Mouse (Mus musculus): ENCODE results near the gene Cebpzos. TPM values are rescaled to one million over a fixed set of nuclear protein-coding genes. Genes with fewer than 3 reads are reported as not detected.

Gene Cebpzos
- polyA plus RNA-seq, 1 experiment from 2014 or later, result 98.7 TPM

DNA sequence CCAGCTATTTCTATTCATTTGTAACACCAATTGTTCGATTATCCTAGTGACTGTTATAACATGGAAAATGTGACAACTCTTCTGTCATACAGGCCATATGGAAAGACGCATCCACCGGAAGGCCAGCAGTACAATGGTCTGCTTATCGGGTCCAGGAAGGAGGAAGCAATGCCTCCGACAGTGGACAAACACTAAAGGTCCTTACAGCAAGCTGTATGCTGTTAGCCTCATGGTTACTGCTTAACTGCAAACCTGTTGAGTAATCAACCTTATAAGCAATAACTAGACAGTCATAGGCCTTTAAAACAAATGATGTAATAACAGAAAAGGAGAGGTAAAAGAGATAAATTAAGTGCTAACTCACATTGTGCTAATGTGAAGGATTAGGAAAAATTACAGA is 34.9 kb downstream of the Cebpzos start:
- Histone ChIP-seq H3K27ac (no peak overlapping the region), H3K36me3 (peaks cover 91% of the 10 kb centered on the region), H3K9ac (no peak overlapping the region), H3K4me2 (no peak overlapping the region), H3K9me3 (replicated peaks) (no peaks in the 10 kb centered on the region), H3K4me3 (replicated peaks) (no peak overlapping the region), H3K27me3 (no peaks in the 10 kb centered on the region), H3K4me1 (no peaks in the 10 kb centered on the region)
- no peak for ATAC-seq (replicated peaks; ENCODE audit: low FRiP score)
- 96% methylated on average over 5 of the region's 5 CpGs for WGBS

DNA sequence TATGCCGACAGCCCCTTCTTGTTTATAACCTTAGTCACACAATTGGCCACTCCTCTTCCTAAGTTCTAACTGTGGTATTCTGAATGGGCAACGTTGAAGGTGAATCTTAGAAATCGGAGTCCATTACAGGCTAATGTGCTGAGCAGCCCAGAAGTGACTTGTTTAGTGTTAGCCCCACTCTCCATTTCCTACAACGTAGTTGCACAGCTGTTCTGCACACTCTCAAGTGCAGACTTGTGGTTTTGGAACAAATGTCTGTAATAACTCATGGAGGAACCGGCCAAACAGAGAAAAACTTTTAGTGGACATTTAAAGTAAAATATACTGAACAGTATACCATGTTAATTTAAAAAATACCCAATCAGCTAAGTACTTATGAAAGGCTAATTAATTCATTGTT is 35.8 kb downstream of the Cebpzos start:
- no peaks in the 10 kb centered on the region for H3K9me3 ChIP-seq (replicated peaks)
- no peak overlapping the region for H3K9ac ChIP-seq
- H3K27me3 ChIP-seq, result no peaks in the 10 kb centered on the region
- no peak overlapping the region for H3K27ac ChIP-seq
- H3K4me2 ChIP-seq, result no peak overlapping the region
- 86% methylated on average over 5 of the region's 5 CpGs for WGBS
- ATAC-seq (replicated peaks; ENCODE audit: low FRiP score), result no peak
- H3K36me3 ChIP-seq, result peaks cover 89% of the 10 kb centered on the region
- H3K4me3 ChIP-seq (replicated peaks), result no peak overlapping the region
- H3K4me1 ChIP-seq, result no peaks in the 10 kb centered on the region

DNA sequence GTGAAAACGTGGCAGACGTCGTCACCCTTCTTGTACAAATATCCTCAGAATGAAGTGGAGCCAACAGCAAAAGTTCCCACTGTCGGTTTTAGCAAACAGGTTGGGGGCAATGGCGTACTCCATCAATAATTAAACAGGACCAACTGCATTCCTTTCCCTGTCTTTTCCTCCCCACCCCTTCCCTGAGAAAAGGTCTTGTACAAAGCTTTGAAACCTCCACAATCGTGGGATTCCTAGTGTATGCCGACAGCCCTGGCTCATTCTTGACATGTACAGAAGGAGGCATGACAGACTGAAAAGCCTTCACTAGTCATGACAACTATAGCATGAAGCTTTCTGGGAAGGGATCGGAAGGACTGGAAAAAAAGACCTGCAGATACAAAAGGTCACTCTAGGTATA is 36.9 kb downstream of the Cebpzos start:
- Histone ChIP-seq H3K36me3 (peaks cover 90% of the 10 kb centered on the region), H3K27ac (no peak overlapping the region)
- ATAC-seq (replicated peaks; ENCODE audit: low FRiP score), result no peak

DNA sequence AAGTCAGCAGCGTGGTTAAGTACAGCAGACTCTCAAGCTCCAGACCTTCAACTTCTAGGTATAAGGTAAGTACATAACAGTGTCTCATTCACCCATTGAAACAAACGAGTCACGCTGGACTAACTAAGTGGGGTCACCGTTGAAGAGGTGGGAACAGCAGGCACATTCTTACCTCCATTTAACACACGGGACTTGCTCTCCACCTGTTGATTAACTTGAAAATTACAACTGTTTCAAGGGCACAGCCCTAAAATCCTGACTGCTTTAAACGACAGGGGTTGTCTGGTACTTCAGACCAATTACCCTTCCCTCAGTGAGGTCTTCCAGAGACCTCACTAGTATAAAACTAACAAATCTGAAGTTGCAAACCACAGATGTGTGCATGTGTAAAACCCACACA is 43.2 kb downstream of the Cebpzos start:
- no peaks in the 10 kb centered on the region for H3K27me3 ChIP-seq
- no peak overlapping the region for H3K27ac ChIP-seq
- peaks cover 92% of the 10 kb centered on the region for H3K36me3 ChIP-seq
- ATAC-seq (replicated peaks; ENCODE audit: low FRiP score), result no peak
- no peak overlapping the region for H3K9ac ChIP-seq
- no peak overlapping the region for H3K4me2 ChIP-seq
- no peaks in the 10 kb centered on the region for H3K9me3 ChIP-seq (replicated peaks)
- no peaks in the 10 kb centered on the region for H3K4me1 ChIP-seq
- no peak overlapping the region for H3K4me3 ChIP-seq (replicated peaks)
- WGBS, result 73% methylated on average over 6 of the region's 6 CpGs

More for the DNA sequence above, 36.9 kb downstream of the Cebpzos start:
- no peak overlapping the region for H3K4me2 ChIP-seq
- H3K4me3 ChIP-seq (replicated peaks), result no peak overlapping the region
- no peaks in the 10 kb centered on the region for H3K9me3 ChIP-seq (replicated peaks)
- no peaks in the 10 kb centered on the region for H3K4me1 ChIP-seq
- H3K9ac ChIP-seq, result no peak overlapping the region
- 84% methylated on average over 8 of the region's 8 CpGs for WGBS
- no peaks in the 10 kb centered on the region for H3K27me3 ChIP-seq

DNA sequence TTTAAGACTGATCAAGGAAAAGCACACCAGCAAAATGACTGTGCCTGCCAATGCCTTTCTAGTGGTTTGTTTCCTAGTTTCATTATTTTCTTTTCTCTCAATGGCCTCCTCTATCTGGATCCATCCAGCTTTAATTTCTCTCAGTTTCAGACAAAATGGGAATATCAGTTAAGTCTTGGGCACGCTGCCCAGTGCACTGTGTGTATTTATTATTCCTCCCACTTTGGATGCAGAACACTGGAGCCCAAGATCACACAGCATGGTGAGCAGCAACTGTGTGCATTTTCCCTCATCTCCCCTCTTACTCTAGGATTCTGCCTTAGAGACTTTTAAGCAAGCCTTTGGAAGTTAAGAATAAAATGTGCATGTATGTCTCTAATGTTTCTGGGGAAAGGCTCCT is 48.1 kb downstream of the Cebpzos start:
- no peak for ATAC-seq (replicated peaks; ENCODE audit: low FRiP score)
- no peak overlapping the region for H3K4me2 ChIP-seq
- WGBS, result 91% methylated on average over 1 of the region's 1 CpGs
- H3K4me1 ChIP-seq, result no peaks in the 10 kb centered on the region
- H3K9me3 ChIP-seq (replicated peaks), result no peaks in the 10 kb centered on the region
- no peak overlapping the region for H3K9ac ChIP-seq
- no peak overlapping the region for H3K27ac ChIP-seq
- H3K4me3 ChIP-seq (replicated peaks), result no peak overlapping the region
- H3K27me3 ChIP-seq, result no peaks in the 10 kb centered on the region
- peaks cover 73% of the 10 kb centered on the region for H3K36me3 ChIP-seq

DNA sequence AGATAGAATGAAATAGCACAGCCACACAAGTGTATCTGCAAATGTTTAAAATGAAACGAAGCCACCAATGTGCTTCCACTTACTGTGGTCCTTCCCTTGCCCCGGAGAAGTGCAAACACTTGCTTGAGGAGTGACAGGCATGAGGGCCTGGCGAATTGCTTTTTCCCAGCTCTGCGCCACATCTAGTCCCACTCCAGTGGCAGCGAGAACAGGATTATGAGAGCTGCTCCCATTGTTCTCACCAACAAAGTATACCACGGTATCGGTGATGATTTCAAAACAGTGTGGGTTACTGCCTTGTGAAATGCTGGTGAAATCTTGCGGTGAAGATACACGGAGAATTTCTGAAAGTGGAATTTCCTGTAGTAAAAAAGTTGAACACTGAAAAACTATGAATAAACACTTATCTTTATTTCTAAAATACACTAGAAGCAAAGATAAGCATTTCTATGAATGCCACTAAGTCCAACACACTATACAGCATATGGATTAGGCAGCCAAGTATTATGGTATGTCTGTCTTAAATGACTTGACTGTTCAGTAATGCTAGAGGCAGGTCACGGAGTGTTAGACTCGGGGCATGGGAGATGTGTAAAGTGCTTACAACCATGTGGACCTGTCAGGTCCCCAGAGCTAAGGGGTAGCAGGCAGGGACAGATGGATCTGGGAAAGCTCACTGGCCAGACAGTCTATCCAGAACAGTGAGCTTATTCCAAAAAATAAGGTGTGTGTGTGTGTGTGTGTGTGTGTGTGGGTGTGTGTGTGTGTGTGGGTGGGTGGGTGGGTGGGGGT is 50.0 kb downstream of the Cebpzos start:
- WGBS, result 92% methylated on average over 11 of the region's 11 CpGs
- Histone ChIP-seq H3K9ac (no peak overlapping the region), H3K4me1 (no peaks in the 10 kb centered on the region), H3K27ac (no peak overlapping the region), H3K4me2 (no peak overlapping the region), H3K4me3 (replicated peaks) (no peak overlapping the region), H3K27me3 (no peaks in the 10 kb centered on the region), H3K9me3 (replicated peaks) (no peaks in the 10 kb centered on the region), H3K36me3 (peaks cover 67% of the 10 kb centered on the region)
- ATAC-seq (replicated peaks; ENCODE audit: low FRiP score), result no peak

DNA sequence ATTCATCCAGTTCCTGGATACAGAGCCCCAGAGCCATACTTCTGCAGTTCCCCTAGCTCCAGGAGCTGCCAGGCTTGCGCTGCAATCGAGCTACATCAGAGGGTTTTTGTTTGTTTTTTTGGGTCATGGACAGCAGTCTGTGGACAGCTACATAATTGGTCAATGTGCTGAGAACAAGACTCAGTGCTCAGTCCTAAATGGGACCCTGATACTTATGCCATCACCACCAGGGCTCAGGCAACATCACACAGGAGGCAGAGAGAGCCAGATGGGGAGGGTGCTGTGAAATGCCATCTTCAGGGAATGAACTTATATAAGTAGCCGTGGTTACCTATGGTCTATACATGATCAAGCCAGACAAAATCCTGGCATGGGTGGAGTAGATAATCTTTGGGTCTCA is 52.2 kb downstream of the Cebpzos start:
- Histone ChIP-seq H3K9me3 (replicated peaks) (no peaks in the 10 kb centered on the region), H3K36me3 (peaks cover 63% of the 10 kb centered on the region), H3K4me2 (no peak overlapping the region), H3K4me3 (replicated peaks) (no peak overlapping the region), H3K4me1 (no peaks in the 10 kb centered on the region), H3K27me3 (no peaks in the 10 kb centered on the region), H3K9ac (no peak overlapping the region), H3K27ac (no peak overlapping the region)
- ATAC-seq (replicated peaks; ENCODE audit: low FRiP score), result no peak
- 82% methylated on average over 3 of the region's 3 CpGs for WGBS

Other genes with a start within 250 kb of the Cebpzos start
- gene Strn, start 179.3 kb upstream of the Cebpzos start, polyA plus RNA-seq (2015; fragmentation: Nextera tagmentation; extraction: Ambion mirVana), result 5.5 and 5.6 TPM in 2 replicates
- gene Heatr5b, start 81.1 kb upstream of the Cebpzos start, polyA plus RNA-seq (2015; fragmentation: Nextera tagmentation; extraction: Ambion mirVana), result 11.2 and 12.6 TPM in 2 replicates
- gene Gpatch11, start 80.9 kb upstream of the Cebpzos start, polyA plus RNA-seq (2015; fragmentation: Nextera tagmentation; extraction: Ambion mirVana), result 41.6 and 46.6 TPM in 2 replicates
- 11.6 and 12.3 TPM in 2 replicates for gene Eif2ak2, start 33.9 kb upstream of the Cebpzos start, polyA plus RNA-seq (2015; fragmentation: Nextera tagmentation; extraction: Ambion mirVana)
- 0.10 TPM in 1 of 2 replicates, not detected in the other for gene Sult6b1, start 9.5 kb upstream of the Cebpzos start, polyA plus RNA-seq (2015; fragmentation: Nextera tagmentation; extraction: Ambion mirVana)
- gene Cebpz, start 20.6 kb downstream of the Cebpzos start, polyA plus RNA-seq (2015; fragmentation: Nextera tagmentation; extraction: Ambion mirVana), result 66.4 and 66.6 TPM in 2 replicates
- gene Ndufaf7, start 20.6 kb downstream of the Cebpzos start, polyA plus RNA-seq (2015; fragmentation: Nextera tagmentation; extraction: Ambion mirVana), result 57.9 and 62.3 TPM in 2 replicates
- gene Prkd3, start 104.3 kb downstream of the Cebpzos start, polyA plus RNA-seq (2015; fragmentation: Nextera tagmentation; extraction: Ambion mirVana), result 39.1 and 39.7 TPM in 2 replicates
- gene Qpct, start 135.4 kb downstream of the Cebpzos start, polyA plus RNA-seq (2015; fragmentation: Nextera tagmentation; extraction: Ambion mirVana), result 4.4 and 4.5 TPM in 2 replicates